Mouse (Mus musculus) frontal cortex, postnatal 10 days (tissue): ENCODE measurements around the gene Dicer1.
A peak's percentile ranks its signal among the peaks of the same experiment; 100 is the strongest.

ENCODE experiments used
- DNase-seq, 2 experiments: peaks; one replicate each; pipeline ENCODE4 v3.0.0; 2022; ENCODE audit warnings: low spot score in 2 of 2, mixed read lengths in 1 of 2

Dicer1 gene

DNA sequence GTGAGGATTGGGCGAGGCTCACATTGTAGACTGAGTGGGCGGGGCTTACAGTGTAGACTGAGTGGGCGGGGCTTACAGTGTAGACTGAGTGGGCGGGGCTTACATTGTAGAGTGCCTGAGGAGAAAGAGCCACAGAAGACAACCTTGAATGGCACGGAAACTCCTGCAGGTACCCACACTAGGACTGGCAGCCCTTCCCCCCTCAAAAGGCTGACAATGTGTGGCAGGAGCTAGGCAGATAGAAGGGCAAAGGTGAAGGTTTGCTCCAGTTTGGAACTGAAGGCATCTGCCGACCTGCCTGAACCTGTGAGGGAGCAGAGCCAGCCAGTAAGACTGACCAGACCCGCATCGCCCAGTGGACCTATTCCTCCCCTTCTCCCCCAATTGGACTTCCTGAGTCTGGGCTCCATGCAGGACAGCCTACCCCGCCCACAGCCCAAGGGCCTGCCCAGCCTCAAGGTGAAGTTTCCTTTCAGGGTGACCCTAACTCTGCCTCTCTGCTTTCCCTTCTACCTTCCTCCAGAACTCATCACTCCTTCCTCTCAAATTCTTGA is 74.3 kb downstream of the Dicer1 start:
- no peak for DNase-seq

DNA sequence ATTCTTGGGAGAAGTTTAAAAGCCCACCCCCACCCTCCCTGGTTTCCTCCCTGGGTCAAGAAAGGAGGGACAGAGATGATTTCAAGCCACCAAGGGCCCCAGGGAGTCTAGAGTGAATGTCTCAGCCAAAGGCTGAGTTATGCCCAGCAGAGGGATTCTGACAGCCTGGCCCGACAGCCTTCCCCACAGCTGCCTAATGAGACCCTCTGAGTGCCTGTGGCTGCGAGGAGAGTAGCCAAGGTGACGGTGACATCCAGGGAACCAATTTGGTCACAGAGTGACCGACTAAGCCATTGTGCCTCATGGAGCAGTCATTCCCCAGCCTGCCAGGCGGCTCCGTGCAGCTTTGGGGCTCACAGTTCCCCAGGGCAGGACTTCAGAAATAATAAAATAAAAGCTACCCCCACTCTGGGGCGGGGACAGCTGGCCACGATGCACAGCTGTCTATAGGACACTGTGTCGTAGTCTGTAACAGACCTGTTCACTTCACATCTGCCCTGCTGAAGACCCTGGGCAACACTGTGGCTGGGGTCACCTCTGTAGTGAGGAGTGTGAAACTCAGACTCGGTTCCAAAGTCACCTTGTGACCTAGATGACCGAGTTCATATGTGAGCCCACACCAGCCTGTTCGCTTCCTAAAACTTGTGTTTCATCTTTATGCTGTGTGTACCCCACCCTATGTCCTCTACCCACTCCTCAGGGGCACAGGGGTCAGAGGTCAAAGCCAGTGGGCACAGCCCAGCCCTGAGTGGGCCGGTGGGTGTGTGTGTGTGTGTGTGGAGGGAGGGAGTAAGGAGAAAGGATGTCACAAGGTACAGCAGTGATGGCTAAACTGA is 75.0 kb downstream of the Dicer1 start:
- no peak for DNase-seq

DNA sequence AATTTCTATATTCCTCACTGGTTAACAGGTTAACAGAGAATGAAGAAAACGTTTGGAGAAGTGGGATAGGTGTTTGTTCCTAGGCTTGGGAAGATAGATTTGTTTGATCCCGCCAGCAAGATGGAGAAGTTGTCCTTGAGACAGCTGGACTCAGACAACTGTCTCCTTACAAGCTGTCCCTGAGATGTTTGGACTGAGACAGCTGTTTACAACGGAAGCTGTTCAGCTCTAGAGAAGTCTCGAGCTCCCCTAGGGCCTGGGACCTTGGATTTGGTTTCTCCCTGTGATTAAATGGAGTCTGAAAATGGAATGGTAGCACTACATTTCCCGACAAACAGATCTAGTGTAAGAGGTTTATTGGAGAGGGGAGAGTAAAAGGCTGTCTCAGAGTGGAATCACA is 78.8 kb downstream of the Dicer1 start:
- no peak for DNase-seq

DNA sequence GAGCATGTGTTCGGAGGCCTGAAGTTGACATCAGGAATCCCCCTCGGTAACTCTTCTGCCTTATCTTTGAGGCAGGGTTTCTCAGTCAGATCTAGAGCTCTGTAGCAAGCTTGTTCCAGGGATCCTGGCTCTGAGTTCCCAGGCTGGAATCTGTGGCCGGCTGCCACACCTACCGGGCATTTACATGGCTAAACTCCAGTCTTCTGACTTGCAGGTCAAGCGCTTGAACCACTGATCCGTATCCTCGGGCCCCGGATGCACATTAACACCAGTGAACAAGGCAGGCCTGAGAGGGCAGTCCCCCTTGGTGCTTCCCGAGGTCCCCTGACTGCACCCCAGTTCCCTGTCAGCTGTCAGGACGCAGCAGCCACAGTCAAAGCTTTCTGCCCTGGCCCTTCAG is 79.3 kb downstream of the Dicer1 start:
- no peak for DNase-seq

DNA sequence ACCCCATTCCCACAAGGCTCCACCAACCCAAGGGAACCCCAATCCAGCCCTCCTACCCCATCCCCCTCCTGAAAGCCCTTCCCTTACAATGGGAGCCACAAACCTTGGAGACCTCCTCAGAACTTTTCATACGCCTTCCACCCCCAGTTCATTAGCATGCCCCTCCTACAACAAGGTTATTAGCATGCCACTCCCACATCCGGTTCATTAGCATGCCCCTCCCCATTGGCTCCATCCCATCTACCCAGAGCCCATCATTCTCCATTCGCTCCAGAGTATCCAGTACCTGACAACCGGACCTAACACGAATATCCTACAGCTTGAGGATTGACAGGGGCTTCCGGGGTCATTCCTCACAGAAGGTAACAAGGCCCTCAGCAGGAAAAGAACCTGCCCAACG is 83.9 kb downstream of the Dicer1 start:
- DNase-seq, result no peak

DNA sequence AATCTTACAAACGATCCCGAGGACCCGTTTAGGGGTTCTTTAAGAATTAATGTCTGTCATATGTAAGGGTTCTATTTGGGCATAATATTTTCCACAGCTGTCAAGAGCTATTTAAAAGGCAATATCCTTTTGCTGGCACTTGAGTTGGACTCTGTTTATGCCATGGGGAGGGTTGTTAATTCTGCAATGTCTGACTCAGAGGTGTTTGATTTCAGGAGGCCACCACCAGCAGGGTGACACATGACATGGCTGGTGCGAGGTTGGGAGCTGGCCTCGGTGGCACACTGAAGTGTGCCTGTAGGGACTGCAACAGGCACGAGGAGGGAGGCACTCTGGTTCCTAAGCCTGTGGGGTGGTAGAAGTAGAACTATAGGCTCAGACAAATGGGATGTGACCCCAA is 85.8 kb downstream of the Dicer1 start:
- no peak for DNase-seq

DNA sequence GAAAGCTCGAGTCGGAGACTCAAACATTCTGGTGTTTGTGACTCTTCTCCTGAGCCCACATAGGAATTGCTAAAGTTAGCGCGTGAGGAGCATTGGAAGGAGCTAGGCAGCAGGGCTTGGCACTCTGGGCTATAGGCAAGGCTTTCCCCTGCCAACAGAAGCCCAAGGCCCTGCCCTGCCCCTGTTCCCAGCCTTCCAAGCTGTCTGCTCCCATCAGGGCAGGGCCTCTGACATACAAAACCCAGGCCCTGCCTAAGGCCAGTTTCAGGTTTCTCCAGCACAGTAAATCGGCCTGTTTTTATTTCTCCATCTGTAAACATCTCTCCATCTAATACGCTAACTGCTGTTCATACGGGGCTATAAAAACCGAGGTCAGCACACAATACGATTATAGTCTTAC is 86.2 kb downstream of the Dicer1 start:
- no peak for DNase-seq

DNA sequence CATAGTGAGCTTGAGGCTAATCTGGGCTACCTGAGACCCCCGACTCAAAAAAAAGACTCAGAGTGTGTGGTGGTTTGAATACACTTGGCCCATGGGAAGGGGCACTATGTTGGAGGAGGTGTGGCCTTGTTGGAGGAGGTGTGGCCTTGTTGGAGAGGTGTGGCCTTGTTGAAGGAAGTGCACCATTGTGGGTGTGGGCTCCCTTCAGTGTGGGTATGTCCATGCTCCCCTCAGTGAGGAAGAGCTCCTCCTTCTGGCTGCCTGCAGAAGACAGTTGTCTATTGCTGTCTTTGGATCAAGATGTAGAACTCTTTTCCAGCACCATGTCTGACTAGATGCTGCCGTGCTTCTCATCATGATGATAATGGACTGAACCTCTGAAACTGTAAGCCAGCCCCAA is 95.6 kb downstream of the Dicer1 start:
- DNase-seq, result no peak

DNA sequence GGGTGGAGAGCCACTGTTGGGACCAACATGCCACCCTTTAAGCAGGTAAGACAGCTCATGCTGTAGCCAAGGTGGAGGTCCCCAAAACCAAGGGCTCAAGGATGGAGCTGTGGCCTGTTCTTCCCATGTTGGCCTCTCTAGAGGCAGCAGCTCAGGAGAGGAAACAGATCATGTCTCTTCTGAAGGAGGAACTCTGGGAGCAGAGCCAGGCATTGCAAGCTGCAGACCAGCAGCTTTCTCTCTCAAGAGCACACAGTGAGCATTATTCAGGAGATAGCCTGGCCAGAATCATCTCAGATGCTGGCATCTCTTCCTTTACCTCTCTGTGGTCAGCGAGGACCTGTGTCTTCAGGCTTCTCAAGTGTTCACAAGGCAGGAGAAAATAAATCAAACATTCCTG is 96.7 kb downstream of the Dicer1 start:
- no peak for DNase-seq

DNA sequence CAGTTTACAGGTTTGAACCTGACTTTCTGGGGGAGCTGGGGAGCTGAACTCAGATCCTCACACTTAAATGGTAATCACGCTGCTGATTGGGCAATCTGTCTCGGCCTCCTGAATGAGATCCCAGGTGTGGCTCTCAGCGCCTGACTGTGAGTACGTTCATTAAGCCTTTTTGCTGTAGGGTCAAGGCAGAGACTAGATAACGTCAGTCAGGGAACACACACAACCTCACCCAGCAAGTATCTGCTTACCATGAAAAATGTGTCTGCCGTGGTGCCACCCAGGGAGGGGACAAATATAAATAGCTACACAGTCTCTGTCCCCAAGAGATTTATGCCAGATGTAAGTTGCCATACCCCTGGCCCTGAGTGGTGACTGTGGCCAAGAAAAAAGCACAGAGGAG is 99.7 kb downstream of the Dicer1 start:
- DNase-seq, result no peak

DNA sequence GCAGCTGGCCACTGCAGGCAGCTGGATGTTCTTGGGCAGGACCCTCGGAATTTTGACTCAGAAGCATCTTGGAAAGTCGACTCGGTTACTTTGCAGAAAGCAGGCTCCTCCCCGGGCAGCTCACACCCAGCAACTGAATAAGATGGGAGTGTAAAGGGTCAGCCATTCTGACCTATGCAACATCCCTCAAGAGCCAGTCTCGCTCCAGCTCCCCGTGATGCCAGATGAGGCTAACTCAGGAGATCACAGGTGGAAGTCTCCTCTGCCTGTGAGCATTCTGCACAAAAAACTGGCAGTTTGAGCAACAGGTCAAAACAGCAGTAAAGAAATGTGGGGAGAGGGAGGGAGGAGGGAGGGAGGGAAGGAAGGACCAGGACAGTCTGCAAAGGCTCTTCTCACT is 100.5 kb downstream of the Dicer1 start:
- no peak for DNase-seq

DNA sequence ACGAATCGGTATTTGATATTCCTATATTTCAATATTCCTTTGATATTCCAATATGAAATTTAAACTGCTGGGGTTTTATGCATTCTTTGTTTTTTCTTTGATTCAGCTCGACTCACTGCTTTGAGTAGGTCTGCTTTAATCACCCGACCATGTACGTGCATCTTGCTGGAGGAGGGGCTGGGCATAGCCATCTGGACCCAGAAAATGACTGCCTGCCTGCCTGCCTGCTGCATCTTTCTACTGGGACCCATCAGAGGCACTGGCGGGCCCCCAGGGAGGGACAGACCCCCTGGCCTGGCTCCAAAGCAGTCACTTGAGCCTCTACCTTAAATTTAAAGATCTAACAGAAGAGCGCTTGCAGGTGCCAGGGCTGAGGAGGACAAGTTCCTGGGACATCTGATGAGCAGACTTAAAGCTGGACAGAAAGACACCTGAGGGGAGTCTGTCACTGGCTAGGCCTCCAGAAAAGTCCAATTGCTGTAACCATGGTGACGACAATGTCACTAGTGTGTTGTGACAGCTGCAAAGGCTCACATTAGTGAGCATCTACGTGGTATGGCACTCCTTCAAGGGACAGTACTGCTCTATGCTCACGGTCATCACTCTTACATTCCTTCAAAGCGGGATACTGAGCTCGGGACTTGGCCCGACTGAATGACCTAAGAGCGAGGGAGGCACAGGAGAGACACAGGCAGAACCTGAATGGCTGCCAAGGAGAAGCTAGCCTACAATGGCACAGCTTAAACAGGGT is 101.1 kb downstream of the Dicer1 start:
- no peak for DNase-seq

DNA sequence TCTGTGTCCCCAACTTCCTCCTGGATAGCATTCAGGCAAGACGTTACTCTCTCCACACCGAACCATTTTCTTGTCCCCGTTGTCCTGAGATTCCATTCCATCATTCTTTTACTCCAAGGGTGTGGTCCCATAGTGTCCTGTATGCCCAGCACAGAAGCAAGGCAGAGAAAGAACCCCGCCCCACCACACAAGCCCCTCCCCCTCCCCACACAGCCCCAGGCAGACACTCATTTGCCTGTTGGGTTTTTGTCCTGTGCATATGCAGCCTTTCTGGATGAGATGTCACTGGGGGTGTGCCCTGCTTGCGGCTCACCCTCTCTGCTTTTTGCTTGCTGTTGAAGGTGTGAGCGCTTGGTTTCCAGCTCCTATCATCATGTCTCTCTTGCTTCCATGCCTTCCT is 103.4 kb downstream of the Dicer1 start:
- DNase-seq, result no peak

DNA sequence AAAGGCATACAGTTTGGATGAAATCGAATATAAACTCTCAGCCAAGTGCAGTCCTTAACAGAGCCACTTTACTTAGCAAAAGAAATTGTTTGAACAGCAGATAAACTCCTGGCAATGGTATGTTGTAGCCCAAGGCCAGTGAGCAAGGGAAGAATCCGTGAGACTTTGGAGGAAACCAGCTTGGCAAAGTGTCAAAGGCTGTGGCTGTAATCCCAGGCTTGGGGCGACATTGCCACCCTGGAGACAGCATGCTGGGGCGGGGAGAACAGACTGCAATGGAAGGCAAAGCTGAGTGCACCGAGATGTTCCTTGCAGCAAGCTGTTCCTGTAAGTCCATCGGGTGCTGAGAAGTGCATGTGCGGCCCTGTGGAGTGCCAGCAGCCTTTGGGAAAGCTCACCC is 109.4 kb downstream of the Dicer1 start:
- DNase-seq, result peak in 1 of 2 experiments; percentile 20

DNA sequence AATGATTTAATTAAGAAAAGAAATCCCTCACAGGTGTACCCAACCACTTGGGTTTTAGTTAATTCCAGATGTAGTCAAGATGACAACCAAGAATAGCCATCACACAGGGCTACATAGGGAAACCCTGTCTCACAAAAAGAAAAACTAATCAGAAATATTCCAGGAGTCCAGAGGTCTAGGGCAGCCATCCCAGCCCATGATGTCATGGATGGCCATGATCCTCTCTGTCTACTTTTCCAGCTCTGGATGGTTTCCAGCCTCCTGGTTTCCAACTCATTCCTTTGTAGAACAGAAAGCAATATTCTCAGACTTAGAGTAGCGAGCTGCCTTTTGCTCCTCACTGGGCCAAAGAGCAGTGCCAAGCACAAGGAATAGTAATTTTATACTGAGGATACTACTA is 110.8 kb downstream of the Dicer1 start:
- DNase-seq, result no peak

DNA sequence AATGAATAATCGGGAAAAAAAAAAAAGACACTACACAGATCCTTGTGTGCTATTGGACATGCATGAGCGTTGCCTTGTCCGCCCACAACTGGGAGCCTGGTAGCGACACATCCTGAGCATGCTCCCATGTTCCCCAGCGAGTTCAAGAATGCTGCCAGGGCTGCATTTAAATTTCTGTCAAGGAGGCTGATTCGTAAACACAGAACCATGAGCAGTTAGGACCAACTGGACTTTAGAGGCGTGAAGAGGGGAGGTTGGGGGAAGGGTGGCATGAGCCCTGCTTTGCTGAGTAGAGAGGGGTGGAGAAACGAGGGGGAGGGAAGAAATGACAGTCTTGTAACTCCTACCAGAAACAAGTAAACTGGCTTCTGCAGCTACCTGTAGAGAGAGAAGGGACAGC is 113.6 kb downstream of the Dicer1 start:
- DNase-seq, result no peak
